Mouse (Mus musculus) erythroblast, embryonic 14.5 days (primary cell): ENCODE results near the gene Tfb1m. TPM values are rescaled to one million over a fixed set of nuclear protein-coding genes. Genes with fewer than 3 reads are reported as not detected.

Experiments used
- H3K27me3 ChIP-seq: 2 replicates; pipeline ENCODE4 v1.6.1; 2012; ENCODE audit warnings: inconsistent platforms; ENCODE audit not compliant: control insufficient read depth
- H3K36me3 ChIP-seq: 2 replicates; pipeline ENCODE4 v1.6.1; 2012; ENCODE audit warnings: mild to moderate bottlenecking, inconsistent platforms; ENCODE audit not compliant: control insufficient read depth
- H3K4me1 ChIP-seq: 2 replicates; pipeline ENCODE4 v1.6.1; 2012; ENCODE audit warnings: inconsistent platforms; ENCODE audit not compliant: control insufficient read depth
- H3K4me3 ChIP-seq: replicated peaks from 2 replicates; pipeline ENCODE3; 2012; ENCODE audit warnings: moderate library complexity, mild to moderate bottlenecking, inconsistent platforms
- H3K9me3 ChIP-seq: 2 replicates; pipeline ENCODE4 v1.6.1; 2012; ENCODE audit warnings: low read length, inconsistent platforms, mixed read lengths; ENCODE audit not compliant: control insufficient read depth
- GATA1 ChIP-seq: IDR thresholded peaks from 2 replicates; pipeline ENCODE4 v1.6.1; 2012; ENCODE audit warnings: low read length, inconsistent platforms, mixed read lengths
- TAL1 ChIP-seq: IDR thresholded peaks from 3 replicates; pipeline ENCODE4 v1.6.1; 2012; ENCODE audit warnings: low read length, inconsistent platforms, mixed read lengths
- polyA plus RNA-seq: library from polyadenylated mRNA; stranded (reverse); fragments of >175 nt; gene quantifications from 2 replicates; pipeline ENCODE4 v1.2.3, GENCODE M21; 2012

The Tfb1m gene
- polyA plus RNA-seq, 1 experiment: 0.12 TPM

DNA sequence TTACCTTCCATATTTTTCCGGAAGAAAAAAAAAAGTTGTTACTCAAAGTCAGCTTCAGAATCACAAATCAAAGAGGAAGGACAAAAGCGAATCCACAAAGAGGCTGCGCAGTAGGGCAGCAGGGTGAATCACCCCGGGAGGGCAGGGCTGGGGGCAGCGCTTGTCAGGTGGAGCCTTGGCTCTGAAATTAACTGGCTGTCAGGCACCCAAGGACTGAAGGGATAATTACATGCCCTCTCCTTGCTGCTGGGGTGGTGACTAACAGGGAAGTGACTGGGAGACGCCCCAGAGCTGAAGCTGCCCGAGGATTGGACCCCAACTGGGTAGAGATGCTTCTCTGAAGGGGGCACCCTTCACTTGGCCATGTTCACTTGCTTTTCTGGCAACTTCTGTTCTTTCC lies 71.7 kb downstream of the Tfb1m start:
- Histone ChIP-seq H3K4me3 (no peak overlapping the region), H3K36me3 (no peaks in the 10 kb centered on the region), H3K27me3 (no peaks in the 10 kb centered on the region), H3K4me1 (no peaks in the 10 kb centered on the region; the same call in 1 of the 2 replicates), H3K9me3 (no peaks in the 10 kb centered on the region)
- no peak for TF ChIP-seq GATA1
- TF ChIP-seq TAL1: no peak

DNA sequence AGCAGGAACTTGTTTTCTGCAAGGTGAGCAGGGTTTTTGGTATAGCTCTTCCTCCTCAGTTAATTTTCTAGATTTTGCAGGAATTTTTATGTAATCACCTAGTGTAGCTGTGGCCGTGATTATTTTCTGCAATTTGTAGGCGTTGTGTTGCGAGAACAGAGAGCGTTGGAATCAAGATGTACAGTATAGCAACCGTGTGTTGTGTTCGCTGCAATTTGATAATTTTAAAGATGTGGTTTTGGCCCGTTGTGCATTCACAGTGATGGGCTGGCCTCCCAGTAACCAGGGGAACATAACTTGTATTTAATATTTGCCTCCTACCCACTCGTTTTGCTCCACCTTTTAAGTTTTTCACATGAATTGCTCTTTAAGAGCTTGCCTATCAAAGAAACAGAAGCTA lies 74.5 kb downstream of the Tfb1m start:
- H3K27me3 ChIP-seq: no peaks in the 10 kb centered on the region
- H3K36me3 ChIP-seq: no peaks in the 10 kb centered on the region
- no peaks in the 10 kb centered on the region for H3K9me3 ChIP-seq
- no peaks in the 10 kb centered on the region; the same call in 1 of the 2 replicates for H3K4me1 ChIP-seq
- no peak for TF ChIP-seq GATA1
- H3K4me3 ChIP-seq: no peak overlapping the region

GRCm38 (mm10) chr17:3481576-3482575 lies 75.7 kb downstream of the Tfb1m start:
- no peak overlapping the region for H3K4me3 ChIP-seq
- H3K36me3 ChIP-seq: no peaks in the 10 kb centered on the region
- H3K9me3 ChIP-seq: no peaks in the 10 kb centered on the region
- TF ChIP-seq GATA1: no peak
- no peak for TF ChIP-seq TAL1
- H3K27me3 ChIP-seq: no peaks in the 10 kb centered on the region
- no peaks in the 10 kb centered on the region for H3K4me1 ChIP-seq

GRCm38 (mm10) chr17:3476546-3476945 lies 81.0 kb downstream of the Tfb1m start:
- TF ChIP-seq GATA1: no peak
- no peak for TF ChIP-seq TAL1
- no peaks in the 10 kb centered on the region for H3K27me3 ChIP-seq
- no peaks in the 10 kb centered on the region for H3K9me3 ChIP-seq

GRCm38 (mm10) chr17:3472018-3472417 lies 85.6 kb downstream of the Tfb1m start:
- no peaks in the 10 kb centered on the region for H3K27me3 ChIP-seq

More at GRCm38 (mm10) chr17:3476546-3476945, 81.0 kb downstream of the Tfb1m start:
- H3K4me3 ChIP-seq: no peak overlapping the region
- H3K4me1 ChIP-seq: no peaks in the 10 kb centered on the region
- no peaks in the 10 kb centered on the region for H3K36me3 ChIP-seq

More at GRCm38 (mm10) chr17:3472018-3472417, 85.6 kb downstream of the Tfb1m start:
- H3K4me3 ChIP-seq: no peak overlapping the region
- no peak for TF ChIP-seq TAL1
- no peak for TF ChIP-seq GATA1
- no peaks in the 10 kb centered on the region for H3K4me1 ChIP-seq
- H3K9me3 ChIP-seq: no peaks in the 10 kb centered on the region
- H3K36me3 ChIP-seq: no peaks in the 10 kb centered on the region

Other genes with a start within 250 kb of the Tfb1m start
- gene Tiam2, start 231.2 kb downstream of the Tfb1m start, polyA plus RNA-seq: not detected in 2 replicates
- not detected in 2 replicates for gene Cldn20, start 25.2 kb downstream of the Tfb1m start, polyA plus RNA-seq
- not detected in 2 replicates for gene Nox3, start 138.5 kb upstream of the Tfb1m start, polyA plus RNA-seq